Mouse (Mus musculus) urinary bladder, postnatal 10 days (tissue): ENCODE results near the gene 1700019D03Rik.

ENCODE experiments used
- DNase-seq: peaks from one replicate; pipeline ENCODE4 v3.0.0; 2022; ENCODE audit warnings: low spot score

The 1700019D03Rik gene

GRCm38 (mm10) chr1:53020079-53020478 lies at the start of gene 1700019D03Rik:
Gene 1700019D03Rik, minus strand, starts transcription at chr1:53020179.
- DNase-seq = no peak

- DNase-seq = no peak
Observed at GRCm38 (mm10) chr1:53063921-53064320, 43.9 kb upstream of the 1700019D03Rik start.

- DNase-seq = no peak
Observed at GRCm38 (mm10) chr1:53061871-53062608, 42.1 kb upstream of the 1700019D03Rik start.

GRCm38 (mm10) chr1:53061340-53061739 lies 41.4 kb upstream of the 1700019D03Rik start, which contains the start of gene Mstn:
Gene Mstn, plus strand, starts transcription at chr1:53061640.
- DNase-seq = no peak

- DNase-seq = no peak
Observed at GRCm38 (mm10) chr1:53060499-53060898, 40.5 kb upstream of the 1700019D03Rik start.

- no peak for DNase-seq
Observed at GRCm38 (mm10) chr1:53059106-53059505, 39.1 kb upstream of the 1700019D03Rik start.

- DNase-seq = no peak
Observed at GRCm38 (mm10) chr1:53053087-53054022, 33.4 kb upstream of the 1700019D03Rik start.

GRCm38 (mm10) chr1:53049763-53050427 lies 29.9 kb upstream of the 1700019D03Rik start:
- no peak for DNase-seq

GRCm38 (mm10) chr1:53037443-53037871 lies 17.5 kb upstream of the 1700019D03Rik start:
- DNase-seq = no peak

- no peak for DNase-seq
Observed at GRCm38 (mm10) chr1:53032550-53032949, 12.6 kb upstream of the 1700019D03Rik start.

- DNase-seq = no peak
Observed at GRCm38 (mm10) chr1:53018746-53019505, 1.1 kb downstream of the 1700019D03Rik start.

- DNase-seq = no peak
Observed at GRCm38 (mm10) chr1:53015606-53016005, 4.4 kb downstream of the 1700019D03Rik start.

- DNase-seq = no peak
Observed at GRCm38 (mm10) chr1:53014716-53015115, 5.3 kb downstream of the 1700019D03Rik start.

GRCm38 (mm10) chr1:52986692-52987091 lies 33.3 kb downstream of the 1700019D03Rik start:
- no peak for DNase-seq

- DNase-seq = no peak
Observed at GRCm38 (mm10) chr1:52973198-52973597, 46.8 kb downstream of the 1700019D03Rik start.

GRCm38 (mm10) chr1:52971881-52972503 lies 48.0 kb downstream of the 1700019D03Rik start:
- no peak for DNase-seq

GRCm38 (mm10) chr1:52964581-52964980 lies 55.4 kb downstream of the 1700019D03Rik start:
- no peak for DNase-seq

GRCm38 (mm10) chr1:52963097-52963496 lies 56.9 kb downstream of the 1700019D03Rik start:
- no peak for DNase-seq

GRCm38 (mm10) chr1:52960191-52960590 lies 59.8 kb downstream of the 1700019D03Rik start:
- DNase-seq = no peak

- no peak for DNase-seq
Observed at GRCm38 (mm10) chr1:52956746-52957145, 63.2 kb downstream of the 1700019D03Rik start.

GRCm38 (mm10) chr1:52955102-52955501 lies 64.9 kb downstream of the 1700019D03Rik start:
- no peak for DNase-seq
